Mouse (Mus musculus): ENCODE measurements around the gene Hoxb5. TPM values are rescaled to one million over a fixed set of nuclear protein-coding genes. Genes with fewer than 3 reads are reported as not detected.

Gene Hoxb5
- total and polyA plus RNA-seq, 2 experiments from 2014 or later = 1.5 TPM; not detected in 1

GRCm38 (mm10) chr11:96281396-96281795 lies 21.7 kb upstream of the Hoxb5 start:
- H3K9me3 ChIP-seq (ENCODE audit: low read length) = no peaks in the 10 kb centered on the region
- no peak overlapping the region for H3K9ac ChIP-seq (replicated peaks; ENCODE audit: low read length, poor library complexity, severe bottlenecking)
- peaks cover 82% of the 10 kb centered on the region for H3K27me3 ChIP-seq (ENCODE audit: insufficient read depth, low read length)
- TF ChIP-seq CTCF (IDR thresholded peaks at IDR 0.05) = no peak
- ATAC-seq (ENCODE audit: low FRiP score) (no peak), DNase-seq (ENCODE audit: low spot score) (no peak)
- H3K4me1 ChIP-seq (ENCODE audit: insufficient read depth, low read length) = no peaks in the 10 kb centered on the region
- H3K27ac ChIP-seq (ENCODE audit: low read depth, low read length) = no peak overlapping the region
- WGBS = 4% methylated on average over 18 of the region's 18 CpGs
- no peak overlapping the region for H3K4me2 ChIP-seq (ENCODE audit: low read depth, low read length, poor library complexity, severe bottlenecking)
- H3K4me3 ChIP-seq (ENCODE audit: low read depth, low read length) = no peak overlapping the region
- H3K36me3 ChIP-seq (ENCODE audit: insufficient read depth, low read length) = no peaks in the 10 kb centered on the region

DNA sequence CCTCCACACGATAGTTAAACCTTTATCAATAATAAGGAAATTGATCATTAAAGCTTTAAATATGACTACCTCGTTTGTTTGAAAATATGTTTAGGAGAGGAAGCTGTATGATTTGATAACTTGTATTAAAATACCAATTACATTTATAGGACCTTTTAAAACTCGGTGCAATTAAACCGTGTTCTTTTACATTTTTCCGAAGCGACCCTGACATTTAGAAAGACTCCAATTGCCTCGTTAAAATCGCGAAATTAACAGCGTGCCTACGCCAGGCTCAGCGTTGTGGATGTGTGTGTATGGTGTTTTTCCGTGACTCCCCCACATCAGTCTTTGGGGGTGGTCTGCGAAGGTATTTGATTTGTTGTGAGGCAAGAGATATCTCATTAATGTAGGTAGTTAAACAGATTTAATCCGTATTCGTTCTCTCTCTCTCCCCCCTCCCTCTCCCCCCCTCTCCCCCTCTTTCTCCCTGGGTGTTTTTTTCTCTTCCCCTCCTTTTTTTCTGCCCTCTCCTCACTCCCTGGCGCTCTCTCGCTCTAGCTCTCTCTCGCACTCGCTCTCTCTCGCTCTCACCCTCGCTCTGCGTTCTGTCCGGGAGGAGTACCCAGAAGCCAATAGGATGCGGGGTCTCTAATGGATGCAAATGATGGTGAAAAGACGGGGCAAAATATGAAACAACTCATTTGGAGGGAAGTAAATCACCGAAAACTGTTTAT lies 21.1 kb upstream of the Hoxb5 start, which contains the start of gene Hoxb8:
Gene Hoxb8 (plus strand): TSS at position 51 of the 716 bp plus-strand sequence.
- no peak within 1 kb of the TSS for H3K27ac ChIP-seq (ENCODE audit: low read depth, low read length)

GRCm38 (mm10) chr11:96282795-96283430 lies 20.2 kb upstream of the Hoxb5 start:
- H3K27me3 ChIP-seq (ENCODE audit: insufficient read depth, low read length) = peaks cover 83% of the 10 kb centered on the region
- no peak overlapping the region for H3K9ac ChIP-seq (replicated peaks; ENCODE audit: low read length, poor library complexity, severe bottlenecking)
- H3K4me3 ChIP-seq (ENCODE audit: low read depth, low read length) = no peak overlapping the region
- under 1% methylated on average over 49 of the region's 49 CpGs for WGBS
- H3K36me3 ChIP-seq (ENCODE audit: insufficient read depth, low read length) = no peaks in the 10 kb centered on the region
- H3K27ac ChIP-seq (ENCODE audit: low read depth, low read length) = no peak overlapping the region
- H3K9me3 ChIP-seq (ENCODE audit: low read length) = no peaks in the 10 kb centered on the region
- ATAC-seq (ENCODE audit: low FRiP score) = no peak
- no peak for DNase-seq (ENCODE audit: low spot score)
- no peak for TF ChIP-seq CTCF (IDR thresholded peaks at IDR 0.05)
- no peak overlapping the region for H3K4me2 ChIP-seq (ENCODE audit: low read depth, low read length, poor library complexity, severe bottlenecking)
- H3K4me1 ChIP-seq (ENCODE audit: insufficient read depth, low read length) = no peaks in the 10 kb centered on the region

More for the DNA sequence above, 21.1 kb upstream of the Hoxb5 start, which contains the start of gene Hoxb8:
- Histone ChIP-seq H3K4me3 (ENCODE audit: low read depth, low read length) (no peak within 1 kb of the TSS), H3K36me3 (ENCODE audit: insufficient read depth, low read length) (no peaks in the 10 kb centered on the region), H3K27me3 (ENCODE audit: insufficient read depth, low read length) (peaks cover 82% of the 10 kb centered on the region), H3K4me2 (ENCODE audit: low read depth, low read length, poor library complexity, severe bottlenecking) (no peak within 1 kb of the TSS), H3K9me3 (ENCODE audit: low read length) (no peaks in the 10 kb centered on the region), H3K4me1 (ENCODE audit: insufficient read depth, low read length) (no peaks in the 10 kb centered on the region), H3K9ac (replicated peaks; ENCODE audit: low read length, poor library complexity, severe bottlenecking) (no peak within 1 kb of the TSS)
- 2% methylated on average over 27 of the region's 27 CpGs for WGBS
- TF ChIP-seq CTCF (IDR thresholded peaks at IDR 0.05) = no peak
- DNase-seq (ENCODE audit: low spot score) (no peak), ATAC-seq (ENCODE audit: low FRiP score) (no peak)

- no peak overlapping the region for H3K9ac ChIP-seq (replicated peaks; ENCODE audit: low read length, poor library complexity, severe bottlenecking)
- no peak for ATAC-seq (ENCODE audit: low FRiP score)
Observed at GRCm38 (mm10) chr11:96284041-96284749, 18.9 kb upstream of the Hoxb5 start.

GRCm38 (mm10) chr11:96284774-96285734 lies 18.1 kb upstream of the Hoxb5 start:
- H3K27me3 ChIP-seq (ENCODE audit: insufficient read depth, low read length) = peaks cover 78% of the 10 kb centered on the region
- H3K9me3 ChIP-seq (ENCODE audit: low read length) = no peaks in the 10 kb centered on the region
- no peak for TF ChIP-seq CTCF (IDR thresholded peaks at IDR 0.05)
- H3K27ac ChIP-seq (ENCODE audit: low read depth, low read length) = no peak overlapping the region
- no peaks in the 10 kb centered on the region for H3K36me3 ChIP-seq (ENCODE audit: insufficient read depth, low read length)
- H3K4me1 ChIP-seq (ENCODE audit: insufficient read depth, low read length) = no peaks in the 10 kb centered on the region
- no peak overlapping the region for H3K9ac ChIP-seq (replicated peaks; ENCODE audit: low read length, poor library complexity, severe bottlenecking)
- WGBS = 1% methylated on average over 35 of the region's 37 CpGs
- DNase-seq (ENCODE audit: low spot score) (peak; percentile 47), ATAC-seq (ENCODE audit: low FRiP score) (no peak)
- H3K4me2 ChIP-seq (ENCODE audit: low read depth, low read length, poor library complexity, severe bottlenecking) = no peak overlapping the region
- no peak overlapping the region for H3K4me3 ChIP-seq (ENCODE audit: low read depth, low read length)

More at GRCm38 (mm10) chr11:96284041-96284749, 18.9 kb upstream of the Hoxb5 start:
- peak; percentile 39 for DNase-seq (ENCODE audit: low spot score)
- Histone ChIP-seq H3K4me3 (ENCODE audit: low read depth, low read length) (peak overlapping the region; percentile 17; the same call in 1 of the 2 replicates), H3K4me2 (ENCODE audit: low read depth, low read length, poor library complexity, severe bottlenecking) (peak overlapping the region; percentile 43), H3K4me1 (ENCODE audit: insufficient read depth, low read length) (no peaks in the 10 kb centered on the region), H3K27ac (ENCODE audit: low read depth, low read length) (no peak overlapping the region), H3K36me3 (ENCODE audit: insufficient read depth, low read length) (no peaks in the 10 kb centered on the region), H3K9me3 (ENCODE audit: low read length) (no peaks in the 10 kb centered on the region), H3K27me3 (ENCODE audit: insufficient read depth, low read length) (peaks cover 84% of the 10 kb centered on the region)
- WGBS = under 1% methylated on average over 48 of the region's 49 CpGs
- no peak for TF ChIP-seq CTCF (IDR thresholded peaks at IDR 0.05)
